Mouse (Mus musculus): ENCODE measurements around the gene Aknad1. TPM values are rescaled to one million over a fixed set of nuclear protein-coding genes. Genes with fewer than 3 reads are reported as not detected.

The Aknad1 gene
- polyA plus RNA-seq, 1 experiment = 2.9 TPM

- no peaks in the 10 kb centered on the region for H3K36me3 ChIP-seq (ENCODE audit: control insufficient read depth, insufficient read depth)
- H3K4me3 ChIP-seq = no peak overlapping the region
- H3ac ChIP-seq (ENCODE audit: control insufficient read depth, insufficient read length) = no peak overlapping the region
- no peak overlapping the region for H3K4me2 ChIP-seq (ENCODE audit: low read depth)
- H3K79me2 ChIP-seq (ENCODE audit: control insufficient read depth, insufficient read depth) = no peaks in the 10 kb centered on the region
- TF ChIP-seq MAX (IDR thresholded peaks at IDR 0.05; ENCODE audit: low read depth) (no peak), USF1 (IDR thresholded peaks at IDR 0.05; ENCODE audit: low read depth) (no peak)
- no peaks in the 10 kb centered on the region for H3K27me3 ChIP-seq (ENCODE audit: control insufficient read depth, insufficient read depth, insufficient read length)
Measured at GRCm38 (mm10) chr3:108765476-108765875, 26.0 kb downstream of the Aknad1 start.

DNA sequence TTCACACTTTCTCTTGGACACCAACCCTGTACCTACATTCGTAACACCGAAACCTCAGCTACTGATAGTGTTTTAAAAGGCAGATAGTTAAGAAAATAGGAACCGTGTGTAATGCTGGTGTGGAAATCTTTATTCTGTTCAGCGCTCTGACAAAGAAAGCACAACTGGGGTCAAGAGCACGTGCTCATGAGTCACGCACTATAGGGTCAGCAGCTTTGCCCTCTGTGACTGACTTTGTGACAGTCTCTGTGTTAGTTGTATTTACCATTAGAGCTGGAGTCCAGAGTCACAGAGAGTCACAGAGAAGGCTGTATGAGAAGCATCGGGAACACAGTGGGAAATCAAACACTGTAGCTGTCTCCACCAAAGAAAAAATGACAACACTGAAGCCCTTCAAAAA, 27.5 kb downstream of the Aknad1 start:
- Histone ChIP-seq H3K36me3 (ENCODE audit: control insufficient read depth, insufficient read depth) (no peaks in the 10 kb centered on the region), H3K27me3 (ENCODE audit: control insufficient read depth, insufficient read depth, insufficient read length) (no peaks in the 10 kb centered on the region), H3K4me2 (ENCODE audit: low read depth) (peak overlapping the region; percentile 54), H3K4me3 (no peak overlapping the region), H3K79me2 (ENCODE audit: control insufficient read depth, insufficient read depth) (no peaks in the 10 kb centered on the region), H3ac (ENCODE audit: control insufficient read depth, insufficient read length) (no peak overlapping the region)
- TF ChIP-seq E2F4 (IDR thresholded peaks at IDR 0.05; ENCODE audit: insufficient read depth) (no peak), MAX (IDR thresholded peaks at IDR 0.05; ENCODE audit: low read depth) (no peak), MYOD1 (IDR thresholded peaks at IDR 0.05; ENCODE audit: control insufficient read depth in 1 of 3, insufficient read length in 2 of 3, low read depth in 2 of 3) (no peak), USF1 (IDR thresholded peaks at IDR 0.05; ENCODE audit: low read depth) (peak; percentile 72), TCF12 (IDR thresholded peaks at IDR 0.05; ENCODE audit: insufficient read depth, poor library complexity, severe bottlenecking) (no peak), POLR2AphosphoS2 (IDR thresholded peaks at IDR 0.05; ENCODE audit: insufficient read length, low read depth) (no peak)

- no peaks in the 10 kb centered on the region for H3K36me3 ChIP-seq (ENCODE audit: control insufficient read depth, insufficient read depth)
- H3K4me2 ChIP-seq (ENCODE audit: low read depth) = peak overlapping the region; percentile 54
- TF ChIP-seq E2F4 (IDR thresholded peaks at IDR 0.05; ENCODE audit: insufficient read depth) = no peak
- peak in 2 of 3 experiments; percentile 53 to 82 for TF ChIP-seq MYOD1 (IDR thresholded peaks at IDR 0.05; ENCODE audit: control insufficient read depth in 1 of 3, insufficient read length in 2 of 3, low read depth in 2 of 3)
- TF ChIP-seq CEBPB (IDR thresholded peaks at IDR 0.05; ENCODE audit: insufficient read depth, poor library complexity, severe bottlenecking) = 0 out of 2 replicates have a peak, but pooled peaks have one; percentile 34
- no peak overlapping the region for H3K4me3 ChIP-seq
- H3K79me2 ChIP-seq (ENCODE audit: control insufficient read depth, insufficient read depth) = no peaks in the 10 kb centered on the region
- no peak overlapping the region for H3ac ChIP-seq (ENCODE audit: control insufficient read depth, insufficient read length)
- no peaks in the 10 kb centered on the region for H3K27me3 ChIP-seq (ENCODE audit: control insufficient read depth, insufficient read depth, insufficient read length)
Measured at GRCm38 (mm10) chr3:108767416-108767815, 28.0 kb downstream of the Aknad1 start.

GRCm38 (mm10) chr3:108769547-108769946, 30.1 kb downstream of the Aknad1 start:
- no peaks in the 10 kb centered on the region for H3K27me3 ChIP-seq (ENCODE audit: control insufficient read depth, insufficient read depth, insufficient read length)
- H3K79me2 ChIP-seq (ENCODE audit: control insufficient read depth, insufficient read depth) = no peaks in the 10 kb centered on the region
- no peak for TF ChIP-seq REST (IDR thresholded peaks at IDR 0.05; ENCODE audit: insufficient read depth, insufficient read length)
- no peak for TF ChIP-seq TCF3 (IDR thresholded peaks at IDR 0.05; ENCODE audit: insufficient read length, low read depth)
- TF ChIP-seq POLR2AphosphoS2 (IDR thresholded peaks at IDR 0.05; ENCODE audit: insufficient read length, low read depth) = no peak
- no peak for TF ChIP-seq TCF12 (IDR thresholded peaks at IDR 0.05; ENCODE audit: insufficient read depth, poor library complexity, severe bottlenecking)
- no peak for TF ChIP-seq E2F4 (IDR thresholded peaks at IDR 0.05; ENCODE audit: insufficient read depth)
- TF ChIP-seq USF1 (IDR thresholded peaks at IDR 0.05; ENCODE audit: low read depth) = no peak
- no peak for TF ChIP-seq MYOG (IDR thresholded peaks at IDR 0.05; ENCODE audit: control insufficient read depth in 1 of 3, insufficient read depth in 1 of 3, insufficient read length in 2 of 3, low read depth in 2 of 3)
- H3ac ChIP-seq (ENCODE audit: control insufficient read depth, insufficient read length) = no peak overlapping the region
- no peaks in the 10 kb centered on the region for H3K36me3 ChIP-seq (ENCODE audit: control insufficient read depth, insufficient read depth)
- no peak overlapping the region for H3K4me3 ChIP-seq
- no peak overlapping the region for H3K4me2 ChIP-seq (ENCODE audit: low read depth)

DNA sequence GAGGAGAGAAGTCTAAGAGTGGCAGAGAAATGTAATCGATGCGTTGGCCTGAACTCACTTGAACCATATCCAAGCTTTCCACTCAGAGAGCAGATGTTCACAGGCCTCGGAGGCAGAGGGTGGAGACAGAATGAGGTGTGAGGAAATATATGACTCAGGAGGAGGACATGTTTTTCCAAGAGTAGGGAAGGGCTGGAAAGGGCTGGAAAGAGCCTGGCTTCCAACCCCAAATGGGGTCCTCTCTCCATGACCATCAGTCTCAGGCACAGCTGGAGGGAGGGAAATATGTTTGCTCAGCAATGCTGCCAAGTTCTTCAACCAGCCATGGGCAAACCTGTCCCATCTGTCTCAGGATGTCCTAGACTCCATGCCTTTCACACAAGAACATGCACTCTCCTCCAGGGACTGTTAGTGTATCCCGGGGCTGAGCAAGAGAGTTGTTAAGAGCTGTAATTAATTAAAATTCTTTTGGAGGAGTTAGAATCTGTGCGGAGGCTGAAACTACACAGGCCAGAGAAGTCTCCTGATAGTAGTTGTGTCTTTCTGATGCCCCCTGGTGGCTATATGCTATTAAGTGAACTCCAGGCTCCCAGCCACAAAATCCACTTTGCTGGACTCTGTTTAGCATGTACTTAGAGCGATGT, 31.4 kb downstream of the Aknad1 start:
- Histone ChIP-seq H3K79me2 (ENCODE audit: control insufficient read depth, insufficient read depth) (no peaks in the 10 kb centered on the region), H3K27me3 (ENCODE audit: control insufficient read depth, insufficient read depth, insufficient read length) (no peaks in the 10 kb centered on the region), H3K4me2 (ENCODE audit: low read depth) (peak overlapping the region; percentile 88), H3K4me3 (no peak overlapping the region), H3ac (ENCODE audit: control insufficient read depth, insufficient read length) (no peak overlapping the region), H3K36me3 (ENCODE audit: control insufficient read depth, insufficient read depth) (no peaks in the 10 kb centered on the region)
- TF ChIP-seq CEBPB (IDR thresholded peaks at IDR 0.05; ENCODE audit: insufficient read depth, poor library complexity, severe bottlenecking) = 0 out of 2 replicates have a peak, but pooled peaks have one; percentile 20
- TF ChIP-seq USF1 (IDR thresholded peaks at IDR 0.05; ENCODE audit: low read depth) = no peak

- Histone ChIP-seq H3ac (ENCODE audit: control insufficient read depth, insufficient read length) (no peak overlapping the region), H3K36me3 (ENCODE audit: control insufficient read depth, insufficient read depth) (no peaks in the 10 kb centered on the region), H3K79me2 (ENCODE audit: control insufficient read depth, insufficient read depth) (no peaks in the 10 kb centered on the region), H3K27me3 (ENCODE audit: control insufficient read depth, insufficient read depth, insufficient read length) (no peaks in the 10 kb centered on the region), H3K4me3 (peak overlapping the region; percentile 5), H3K4me2 (ENCODE audit: low read depth) (peak overlapping the region; percentile 88)
- no peak for TF ChIP-seq SRF (IDR thresholded peaks at IDR 0.05; ENCODE audit: control insufficient read depth, insufficient read length, low read depth)
- TF ChIP-seq CEBPB (IDR thresholded peaks at IDR 0.05; ENCODE audit: insufficient read depth, poor library complexity, severe bottlenecking) = no peak
- TF ChIP-seq POLR2AphosphoS2 (IDR thresholded peaks at IDR 0.05; ENCODE audit: insufficient read length, low read depth) = peak; percentile 20
- no peak for TF ChIP-seq MAX (IDR thresholded peaks at IDR 0.05; ENCODE audit: low read depth)
- TF ChIP-seq USF1 (IDR thresholded peaks at IDR 0.05; ENCODE audit: low read depth) = no peak
- TF ChIP-seq POLR2A (IDR thresholded peaks at IDR 0.05; ENCODE audit: insufficient read length, low read depth) = peak; percentile 58
- TF ChIP-seq MYOD1 (IDR thresholded peaks at IDR 0.05; ENCODE audit: control insufficient read depth in 1 of 3, insufficient read length in 2 of 3, low read depth in 2 of 3) = peak in 1 of 3 experiments; percentile 30
Measured at GRCm38 (mm10) chr3:108772211-108772610, 32.8 kb downstream of the Aknad1 start.
